9 mouse cellular contexts compared by ENCODE assay signal in genomic region chr17:87608841-87609240, GRCm38 (mm10). TPM values are rescaled to one million over a fixed set of nuclear protein-coding genes. Genes with fewer than 3 reads are reported as not detected.
A peak's percentile ranks its signal among the peaks of the same experiment; 100 is the strongest.
DNase-seq lines count a peak whose midpoint lies in the region; ATAC-seq lines count a peak whose summit lies in the region.
"Had no signal": no experiment of that assay in that cellular context is flagged by ENCODE, and none has a peak within 500 bp of the region (broad histone marks: within the 10 kb centered on the region; RNA-seq: fewer than 3 reads in every experiment).

No protein-coding gene starts in this region.

- H3K27me3 ChIP-seq in heart, embryonic 12.5 days (replicated peaks) = no peaks in the 10 kb centered on the region
- no peaks in the 10 kb centered on the region for H3K27me3 ChIP-seq in midbrain, embryonic 11.5 days (ENCODE audit: control insufficient read depth, insufficient read depth, low read length)

- H3K36me3 ChIP-seq in heart, embryonic 12.5 days = no peaks in the 10 kb centered on the region
- no peaks in the 10 kb centered on the region for H3K36me3 ChIP-seq in midbrain, embryonic 11.5 days (ENCODE audit: control insufficient read depth, insufficient read depth, low read length)

- no peak for ATAC-seq in heart, embryonic 12.5 days (ENCODE audit: insufficient number of reproducible peaks, low FRiP score)
- ATAC-seq in midbrain, embryonic 11.5 days (ENCODE audit: low FRiP score) = no peak
- no peak for ATAC-seq in cerebellum, adult (ENCODE audit: insufficient number of reproducible peaks, low FRiP score, low TSS enrichment)

- DNase-seq in heart, postnatal 14 days = no peak
- peak; percentile 40 for DNase-seq in thymus, postnatal 0 days (ENCODE audit: low spot score)
- DNase-seq in thymus, adult 18-20 months = no peak
- peak; percentile 79 for DNase-seq in midbrain, embryonic 11.5 days (ENCODE audit: low spot score, missing footprints)
- no peak for DNase-seq in cerebellum, postnatal 10 days
- DNase-seq in B cell, adult 2 months = no peak
- DNase-seq: gastrocnemius, postnatal 14 days had no signal

- no peak overlapping the region for H3K9ac ChIP-seq in heart, embryonic 12.5 days
- no peak overlapping the region for H3K9ac ChIP-seq in midbrain, embryonic 11.5 days (ENCODE audit: low read length)

- H3K4me2 ChIP-seq in heart, embryonic 12.5 days = peak overlapping the region; percentile 73; the same call in 1 of the 2 replicates
- H3K4me2 ChIP-seq in midbrain, embryonic 11.5 days = no peak overlapping the region

- no peaks in the 10 kb centered on the region for H3K9me3 ChIP-seq in heart, embryonic 12.5 days (replicated peaks)
- no peaks in the 10 kb centered on the region for H3K9me3 ChIP-seq in midbrain, embryonic 11.5 days (ENCODE audit: control insufficient read depth, low read length)

- no peak overlapping the region for H3K27ac ChIP-seq in heart, embryonic 12.5 days (ENCODE audit: poor library complexity, severe bottlenecking)
- no peak overlapping the region for H3K27ac ChIP-seq in midbrain, embryonic 11.5 days (ENCODE audit: low read depth, low read length)

- intact Hi-C loops in heart, postnatal 14 days (cut with DNase I) = no loop called here

- 0 out of 2 replicates have a peak, but pooled peaks cover 2% of the 10 kb centered on the region for H3K4me1 ChIP-seq in heart, embryonic 12.5 days (replicated peaks)
- peaks cover 2% of the 10 kb centered on the region; the same call in 1 of the 2 replicates for H3K4me1 ChIP-seq in midbrain, embryonic 11.5 days (ENCODE audit: control insufficient read depth, insufficient read depth, low read length)

- H3K4me3 ChIP-seq in heart, embryonic 12.5 days = no peak overlapping the region
- no peak overlapping the region for H3K4me3 ChIP-seq in midbrain, embryonic 11.5 days (ENCODE audit: low read depth, low read length)

- WGBS in heart, embryonic 12.5 days = 75% methylated on average over 8 of the region's 8 CpGs
- 85% methylated on average over 8 of the region's 8 CpGs for WGBS in midbrain, embryonic 11.5 days

RNA-seq across cellular contexts. Expression of gene Epcam, which starts 26.9 kb away (rescaled TPM):
- polyA plus RNA-seq in heart, embryonic 12.5 days (2016; fragmentation: Nextera tagmentation; extraction: Ambion mirVana) = 2.9 and 3.9 TPM in 2 replicates
- under 1 TPM; 0.32 to 0.48 TPM for total RNA-seq in heart, postnatal 14 days (2021)
- 95.8 and 102 TPM in 2 replicates for polyA plus RNA-seq in thymus, postnatal 0 days (2015; fragmentation: Nextera tagmentation; extraction: Ambion mirVana)
- 7.1 and 9.0 TPM in 2 replicates for polyA plus RNA-seq in midbrain, embryonic 11.5 days (2014; fragmentation: Nextera tagmentation; extraction: Ambion mirVana)

Comparison
In these comparisons a context has a peak if more than half of its experiments do, and no peak if none do; other contexts are left out.
1. DNase-seq: peak in thymus, postnatal 0 days (single experiment) and midbrain, embryonic 11.5 days (single experiment); none in heart, postnatal 14 days (0 of 2), thymus, adult 18-20 months (0 of 2), cerebellum, postnatal 10 days (0 of 2) and B cell, adult 2 months (0 of 2).